Mouse (Mus musculus) layer of hippocampus, adult 11-12 months (tissue): Measurements from ENCODE around the gene Fbxo44.
A peak's percentile ranks its signal among the peaks of the same experiment; 100 is the strongest.
"Not testable (repeated sequence)": the region's sequence is repeated elsewhere in the genome, so short reads cannot be mapped to it uniquely, and the experiment has no call there.

Experiments used
- DNase-seq: peaks from one replicate; pipeline ENCODE4 v3.0.0; 2022; ENCODE audit warnings: low spot score

The Fbxo44 gene

GRCm38 (mm10) chr4:148160436-148161390 is at the start of gene Fbxo44, which contains the start of gene Fbxo2:
TSS of gene Fbxo44 (minus strand) at chr4:148160482.
TSS of gene Fbxo2 (plus strand) at chr4:148160621.
- peak; percentile 59 for DNase-seq

DNA sequence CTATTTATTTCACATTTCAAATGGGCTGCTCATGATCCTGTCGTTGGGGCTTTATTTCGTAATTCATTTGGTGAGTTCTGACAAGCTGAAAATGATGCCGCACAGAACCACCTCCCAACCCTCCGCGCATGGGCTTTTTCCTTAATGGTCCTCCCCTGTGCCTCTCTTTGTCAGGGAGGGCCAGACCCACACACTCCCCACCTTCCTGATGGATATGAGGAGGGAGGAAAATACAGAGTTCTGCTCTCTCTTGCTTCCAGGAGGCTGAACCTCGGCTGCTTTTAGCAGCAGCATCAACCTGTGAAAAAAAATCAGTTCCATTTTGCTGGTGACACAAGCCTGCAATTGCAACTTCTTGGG is 44.6 kb upstream of the Fbxo44 start:
- DNase-seq, result no peak

- no peak for DNase-seq
Measured at GRCm38 (mm10) chr4:148204061-148204872, 44.0 kb upstream of the Fbxo44 start.

GRCm38 (mm10) chr4:148203557-148203956 is 43.3 kb upstream of the Fbxo44 start:
- no peak for DNase-seq

DNA sequence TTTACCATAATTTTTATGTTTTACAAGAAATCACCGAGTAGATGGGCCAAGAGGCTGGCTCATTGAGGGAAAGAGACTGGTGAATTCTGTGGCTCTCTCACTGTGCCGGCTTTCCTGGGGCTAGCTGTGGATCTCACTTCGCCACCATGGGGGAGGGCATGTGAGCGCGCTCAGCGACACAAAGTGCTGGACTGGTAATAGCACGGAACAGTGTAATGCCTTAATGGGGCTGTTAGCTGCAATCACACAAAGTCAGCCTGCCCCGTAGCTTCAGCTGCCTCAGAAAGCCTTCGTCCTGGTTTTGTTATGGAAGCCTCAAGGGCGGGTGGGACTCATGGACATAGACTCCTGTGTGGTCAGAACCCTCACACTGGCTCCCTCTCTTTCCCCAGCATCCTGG is 38.4 kb upstream of the Fbxo44 start:
- no peak for DNase-seq

DNA sequence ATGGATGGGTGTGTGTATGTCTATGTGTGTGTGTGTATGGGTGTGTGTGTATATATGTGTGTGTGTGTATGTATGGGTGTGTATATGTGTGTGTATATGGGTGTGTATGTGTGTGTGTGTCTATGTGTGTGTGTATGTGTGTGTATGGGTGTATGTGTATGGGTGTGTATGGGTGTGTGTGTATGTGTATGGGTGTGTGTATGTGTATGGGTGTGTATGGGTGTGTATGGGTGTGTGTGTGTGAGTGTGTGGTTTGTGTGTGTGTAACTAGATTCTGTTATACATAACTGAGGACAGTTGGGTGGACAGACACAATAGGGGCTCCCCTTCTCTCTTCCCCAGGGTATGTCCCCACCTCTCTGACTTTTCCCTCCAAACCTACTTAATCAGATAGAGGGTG is 34.1 kb upstream of the Fbxo44 start:
- DNase-seq, result no peak

DNA sequence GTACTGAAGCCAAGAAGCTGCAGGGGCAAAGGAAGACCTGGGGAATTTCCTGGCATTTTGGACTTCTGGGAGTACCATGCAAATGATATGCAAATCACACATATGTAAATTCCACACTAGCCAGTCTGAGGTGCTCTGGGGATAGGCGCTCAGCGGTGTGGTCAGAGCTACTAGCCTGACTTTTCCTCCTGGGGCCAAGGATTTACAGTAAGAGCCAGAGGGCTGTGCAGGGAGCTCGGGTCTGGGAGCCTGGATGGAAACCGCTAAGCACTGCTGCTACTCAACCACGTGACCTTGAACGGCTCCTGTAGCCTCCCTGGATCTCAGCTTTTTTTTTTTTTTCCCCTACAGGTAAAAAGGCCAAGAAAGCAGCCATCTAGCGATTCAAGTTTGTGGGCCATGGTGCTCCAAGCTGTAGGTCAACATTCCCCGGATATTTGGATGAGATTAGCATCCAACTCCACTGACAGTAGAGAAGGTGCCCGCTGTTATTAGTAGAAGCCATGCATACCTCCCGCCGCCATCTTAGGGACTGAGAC is 32.5 kb upstream of the Fbxo44 start:
- DNase-seq, result no peak

DNA sequence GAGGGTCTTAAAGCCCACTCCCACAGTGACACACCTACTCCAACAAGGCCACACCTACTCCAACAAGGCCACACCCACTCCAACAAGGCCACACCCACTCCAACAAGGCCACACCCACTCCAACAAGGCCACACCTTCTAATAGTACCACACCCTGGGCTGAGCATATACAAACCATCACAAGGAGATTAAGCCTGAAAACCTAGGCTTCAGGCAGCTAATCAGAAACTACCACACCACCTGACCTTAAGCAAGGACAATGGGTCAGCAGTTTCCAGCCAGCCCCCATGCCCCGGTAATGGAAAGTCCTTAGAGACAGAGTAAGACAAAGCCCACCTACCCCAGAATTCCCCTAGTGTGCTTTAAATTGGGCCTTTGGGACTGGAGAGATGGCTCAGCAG is 28.5 kb upstream of the Fbxo44 start:
- DNase-seq, result not testable (repeated sequence)

DNA sequence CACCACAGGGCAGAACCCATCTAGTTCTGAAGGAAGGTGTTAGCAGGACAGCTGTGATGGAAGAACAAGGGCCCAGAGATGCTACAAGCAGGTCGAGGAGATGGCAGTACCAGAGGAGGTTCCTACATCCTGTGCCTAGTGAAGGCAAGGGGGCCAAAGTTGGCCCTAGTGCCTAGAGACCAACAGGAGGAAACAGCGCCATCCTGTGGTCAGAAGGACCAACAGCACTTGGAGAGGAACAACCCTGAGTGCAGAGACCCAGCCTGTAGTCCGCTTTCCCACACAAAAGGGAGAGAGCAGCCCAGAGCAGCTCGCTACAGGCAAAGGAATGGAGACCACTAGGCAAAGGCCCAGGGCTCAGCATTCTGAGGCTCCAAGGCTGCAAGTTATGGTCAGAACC is 25.5 kb upstream of the Fbxo44 start:
- DNase-seq, result no peak

GRCm38 (mm10) chr4:148184564-148184963 is 24.3 kb upstream of the Fbxo44 start:
- no peak for DNase-seq

DNA sequence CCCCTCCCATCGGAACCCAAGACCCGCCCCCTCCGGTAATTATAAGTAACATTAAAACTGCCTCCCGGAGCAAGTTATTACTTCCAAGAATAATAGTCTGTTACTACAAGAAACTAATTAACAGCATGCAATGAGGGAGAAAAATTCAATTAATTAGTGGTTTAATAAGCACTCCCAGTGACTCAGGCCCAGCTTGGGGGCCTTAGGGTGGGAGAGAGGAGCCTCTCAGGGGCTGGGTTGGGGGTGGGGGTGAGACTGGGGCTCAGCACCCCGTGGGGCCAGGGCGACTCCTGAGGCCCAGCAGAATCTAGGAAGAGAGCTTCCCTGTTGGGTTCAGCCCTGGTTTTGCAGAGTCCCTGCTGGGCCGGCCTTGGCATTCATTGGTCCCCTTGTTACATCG is 22.1 kb upstream of the Fbxo44 start:
- DNase-seq, result no peak

DNA sequence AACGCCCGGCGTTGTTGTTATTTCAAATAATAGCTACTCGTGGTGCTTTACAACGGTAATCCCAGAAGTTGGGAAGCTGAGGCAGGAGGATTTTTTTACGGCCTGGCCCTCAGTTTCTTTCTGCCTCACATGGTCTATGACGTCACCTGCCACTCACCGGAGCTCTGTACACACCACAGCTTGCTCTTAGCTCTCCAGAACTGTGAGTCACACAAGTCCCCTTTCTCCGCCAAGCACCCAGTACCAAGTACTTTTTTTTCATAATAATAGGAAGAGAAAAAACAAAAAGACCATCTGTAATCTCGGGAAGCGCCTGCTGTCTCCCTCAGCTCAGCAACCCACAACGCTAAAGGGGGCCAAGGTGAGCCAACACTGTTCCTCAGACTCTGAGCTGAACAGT is 21.2 kb upstream of the Fbxo44 start:
- DNase-seq, result no peak

DNA sequence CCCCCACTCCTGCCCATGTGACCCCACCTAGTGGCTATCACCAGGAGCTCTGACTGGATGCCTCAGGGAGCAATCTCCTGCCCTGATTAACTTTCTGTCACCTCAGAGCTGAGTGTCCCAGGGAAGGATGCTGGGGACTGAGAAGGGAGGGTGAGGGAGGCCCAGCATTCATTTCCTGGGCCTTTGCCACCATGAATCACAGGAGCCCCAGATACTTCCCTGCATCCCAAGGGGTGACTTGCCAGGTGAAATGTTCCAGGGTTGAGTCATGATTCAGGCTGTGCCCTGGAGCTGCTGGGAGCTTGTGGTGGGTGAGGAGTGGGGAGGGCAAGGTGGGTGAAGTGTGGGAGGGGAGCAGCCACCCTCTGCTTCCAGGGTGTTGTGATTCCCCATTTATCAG is 17.4 kb upstream of the Fbxo44 start:
- no peak for DNase-seq

GRCm38 (mm10) chr4:148176603-148177002 is 16.3 kb upstream of the Fbxo44 start:
- DNase-seq, result not testable (repeated sequence)

DNA sequence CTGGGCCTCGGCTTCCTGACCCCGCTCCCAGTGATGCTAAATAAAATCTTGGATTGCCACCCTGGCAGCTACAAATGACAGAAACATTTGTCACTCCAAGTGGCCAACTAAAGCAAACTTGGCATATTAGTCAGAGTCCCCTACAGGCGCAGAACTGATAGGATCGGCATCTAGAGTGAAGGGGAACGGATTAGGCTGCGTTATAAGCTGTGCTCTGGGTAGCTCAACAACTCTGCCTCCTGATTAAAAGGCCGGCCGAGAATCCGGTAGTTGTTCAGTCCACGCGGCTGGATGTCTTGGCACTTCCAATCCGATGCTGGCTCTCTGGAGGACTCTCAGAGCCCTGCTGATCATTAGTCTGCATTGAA is 14.2 kb upstream of the Fbxo44 start:
- no peak for DNase-seq

GRCm38 (mm10) chr4:148173811-148174494 is 13.7 kb upstream of the Fbxo44 start:
- peak; percentile 55 for DNase-seq

GRCm38 (mm10) chr4:148171261-148171660 is 11.0 kb upstream of the Fbxo44 start:
- DNase-seq, result no peak

- peak; percentile 65 for DNase-seq
Measured at GRCm38 (mm10) chr4:148170842-148171241, 10.6 kb upstream of the Fbxo44 start.

DNA sequence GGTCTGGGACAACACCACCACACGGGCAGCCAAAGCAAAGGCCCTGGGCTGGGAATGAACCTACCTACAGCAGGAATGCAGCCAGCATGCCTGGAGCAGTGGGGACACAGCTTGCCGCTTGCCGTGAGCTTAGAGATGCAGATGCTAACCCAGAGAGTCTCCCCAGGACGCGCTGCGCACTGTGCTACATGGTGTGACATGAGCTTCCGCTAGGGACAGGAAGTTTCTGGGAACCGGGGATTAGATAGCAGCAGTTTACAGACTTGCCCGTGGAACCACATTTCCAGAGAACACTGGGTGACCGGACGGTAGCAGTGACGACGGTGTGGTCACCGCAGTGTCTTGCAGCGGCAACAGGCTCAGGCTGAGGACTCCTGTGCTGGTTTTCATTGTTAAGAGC is 9.3 kb upstream of the Fbxo44 start:
- DNase-seq, result no peak

- no peak for DNase-seq
Measured at GRCm38 (mm10) chr4:148168287-148168686, 8.0 kb upstream of the Fbxo44 start.

- DNase-seq, result peak; percentile 82
Measured at GRCm38 (mm10) chr4:148166986-148167385, 6.7 kb upstream of the Fbxo44 start.

GRCm38 (mm10) chr4:148166431-148166830 is 6.1 kb upstream of the Fbxo44 start:
- peak; percentile 88 for DNase-seq
